ENCODE assay signal across 16 mouse cellular contexts in genomic region chr12:7709102-7709501, GRCm38 (mm10).
"Had no signal": no experiment of that assay in that cellular context is flagged by ENCODE, and none has a peak within 500 bp of the region (broad histone marks: within the 10 kb centered on the region; RNA-seq: fewer than 3 reads in every experiment).

No protein-coding gene starts in this region.

- H3K4me1 ChIP-seq: limb, embryonic 15.5 days; liver, embryonic 12.5 days; neural tube, embryonic 12.5 days; stomach, embryonic 15.5 days had no signal

- H3K4me3 ChIP-seq: limb, embryonic 15.5 days; liver, embryonic 12.5 days; neural tube, embryonic 12.5 days; stomach, embryonic 15.5 days had no signal

- DNase-seq: kidney, adult 11 months; kidney, adult 9 months; kidney, postnatal 36 days; layer of hippocampus, adult 9-11 months; layer of hippocampus, postnatal 36 days; lung, postnatal 10 days; lung, postnatal 4 days; right cerebral cortex, postnatal 14 days; thymus, adult 2 months; thymus, postnatal 25 days had no signal

- H3K9me3 ChIP-seq: limb, embryonic 15.5 days; liver, embryonic 12.5 days; neural tube, embryonic 12.5 days; stomach, embryonic 15.5 days had no signal

- ATAC-seq: liver, embryonic 12.5 days had no signal

- H3K27me3 ChIP-seq: limb, embryonic 15.5 days; liver, embryonic 12.5 days; neural tube, embryonic 12.5 days; stomach, embryonic 15.5 days had no signal

- H3K4me2 ChIP-seq: limb, embryonic 15.5 days; liver, embryonic 12.5 days; lung, embryonic 14.5 days; neural tube, embryonic 12.5 days; stomach, embryonic 15.5 days had no signal

- H3K9ac ChIP-seq: limb, embryonic 15.5 days; liver, embryonic 12.5 days; lung, embryonic 14.5 days; neural tube, embryonic 12.5 days; stomach, embryonic 15.5 days had no signal

- H3K36me3 ChIP-seq: limb, embryonic 15.5 days; liver, embryonic 12.5 days; neural tube, embryonic 12.5 days; stomach, embryonic 15.5 days had no signal

- H3K27ac ChIP-seq: kidney, postnatal 0 days; limb, embryonic 15.5 days; liver, embryonic 12.5 days; neural tube, embryonic 12.5 days; stomach, embryonic 15.5 days had no signal
